Mouse (Mus musculus) testis, adult 2 months (tissue): ENCODE data around the gene Arf1.

ENCODE experiments used
- CTCF ChIP-seq: fragments of 200-500 bp; IDR thresholded peaks from 2 replicates; pipeline ENCODE4 v1.5.1; 2012; ENCODE audit warnings: low read depth, mild to moderate bottlenecking, inconsistent platforms, low read length, moderate library complexity; ENCODE audit not compliant: control insufficient read depth, insufficient read depth, insufficient replicate concordance
- POLR2A ChIP-seq: fragments of 200-500 bp; IDR thresholded peaks from 2 replicates; pipeline ENCODE4 v1.6.1; 2012; ENCODE audit warnings: low read depth, mild to moderate bottlenecking, inconsistent platforms, low read length, moderate library complexity; ENCODE audit not compliant: control insufficient read depth

GRCm38 (mm10) chr11:59226251-59226650 is 1.8 kb downstream of the Arf1 start:
- TF ChIP-seq CTCF (no peak), POLR2A (no peak)
